Mouse (Mus musculus) hindbrain, embryonic 11.5 days (tissue): ENCODE results near the gene Terf2ip. TPM values are rescaled to one million over a fixed set of nuclear protein-coding genes. Genes with fewer than 3 reads are reported as not detected.

Experiments
- ATAC-seq: fragments of 200-750 bp; cut with Nextera tagmentation; 2 replicates; pipeline ENCODE4 v1.8.0; 2017; ENCODE audit warnings: mild to moderate bottlenecking, moderate TSS enrichment, moderate library complexity; ENCODE audit not compliant: low FRiP score
- DNase-seq: peaks from one replicate; pipeline ENCODE4 v3.0.0-alpha.2; 2015; ENCODE audit warnings: low spot score
- H3K27ac ChIP-seq: fragments of 300-500 bp; sonication (generic); 2 replicates; pipeline ENCODE4 v1.5.1; 2014; ENCODE audit warnings: mild to moderate bottlenecking, low read depth, low read length
- H3K27me3 ChIP-seq: fragments of 300-500 bp; sonication (generic); 2 replicates; pipeline ENCODE4 v1.6.1; 2014; ENCODE audit warnings: mild to moderate bottlenecking, low read length, moderate library complexity, mixed read lengths; ENCODE audit not compliant: control insufficient read depth, insufficient read depth
- H3K36me3 ChIP-seq: fragments of 300-500 bp; sonication (generic); 2 replicates; pipeline ENCODE4 v1.6.1; 2014; ENCODE audit warnings: mild to moderate bottlenecking, low read length, moderate library complexity, mixed read lengths; ENCODE audit not compliant: control insufficient read depth, insufficient read depth
- H3K4me1 ChIP-seq: fragments of 300-500 bp; sonication (generic); replicated peaks from 2 replicates; pipeline ENCODE4 v1.6.1; 2014; ENCODE audit warnings: low read length, mixed read lengths; ENCODE audit not compliant: control insufficient read depth, insufficient read depth
- H3K4me2 ChIP-seq: fragments of 300-500 bp; sonication (generic); replicated peaks from 2 replicates; pipeline ENCODE4 v1.6.1; 2014; ENCODE audit warnings: mild to moderate bottlenecking, low read depth, low read length
- H3K4me3 ChIP-seq: fragments of 300-500 bp; sonication (generic); 2 replicates; pipeline ENCODE4 v1.5.1; 2014; ENCODE audit warnings: low read depth, low read length
- H3K9ac ChIP-seq: fragments of 300-500 bp; sonication (generic); 2 replicates; pipeline ENCODE4 v1.6.1; 2014; ENCODE audit warnings: low read depth, low read length
- H3K9me3 ChIP-seq: fragments of 300-500 bp; sonication (generic); 2 replicates; pipeline ENCODE4 v1.6.1; 2016; ENCODE audit warnings: low read length; ENCODE audit not compliant: control insufficient read depth
- WGBS: fragments of 180-500 bp; shearing (Covaris S2); extraction: QIAGEN DNeasy Blood & Tissue Kit; methylation state at CpG from one replicate; pipeline ENCODE4 v1.1.7; 2014; 5-methylcytosine and 5-hydroxymethylcytosine counted together
- polyA plus RNA-seq: library from polyadenylated mRNA; unstranded; fragments of >200 nt; fragmentation: Nextera tagmentation; extraction: Ambion mirVana; gene quantifications from 2 replicates; pipeline ENCODE4 v1.2.1, GENCODE M21; 2014

Gene Terf2ip
- polyA plus RNA-seq, 1 experiment from 2014 or later, result 31.9 TPM

- no peak for ATAC-seq
- Histone ChIP-seq H3K36me3 (0 out of 2 replicates have a peak, but pooled peaks cover 3% of the 10 kb centered on the region), H3K4me1 (no peaks in the 10 kb centered on the region)
Observed at GRCm38 (mm10) chr8:111968991-111969390, 42.2 kb upstream of the Terf2ip start.

GRCm38 (mm10) chr8:111974138-111974537 is 37.1 kb upstream of the Terf2ip start:
- H3K4me1 ChIP-seq, result no peaks in the 10 kb centered on the region
- H3K9ac ChIP-seq, result no peak overlapping the region
- no peak for ATAC-seq
- no peak overlapping the region for H3K4me2 ChIP-seq
- H3K27ac ChIP-seq, result no peak overlapping the region
- WGBS, result 99% methylated on average over 12 of the region's 12 CpGs
- no peaks in the 10 kb centered on the region for H3K27me3 ChIP-seq
- no peak for DNase-seq
- 0 out of 2 replicates have a peak, but pooled peaks cover 3% of the 10 kb centered on the region for H3K36me3 ChIP-seq
- no peaks in the 10 kb centered on the region for H3K9me3 ChIP-seq
- H3K4me3 ChIP-seq, result no peak overlapping the region

More at GRCm38 (mm10) chr8:111968991-111969390, 42.2 kb upstream of the Terf2ip start:
- 53% methylated on average over 5 of the region's 5 CpGs for WGBS
- H3K9ac ChIP-seq, result no peak overlapping the region
- H3K27me3 ChIP-seq, result no peaks in the 10 kb centered on the region
- H3K4me2 ChIP-seq, result no peak overlapping the region
- H3K9me3 ChIP-seq, result no peaks in the 10 kb centered on the region
- no peak overlapping the region for H3K4me3 ChIP-seq
- H3K27ac ChIP-seq, result no peak overlapping the region
- no peak for DNase-seq

GRCm38 (mm10) chr8:111975706-111976105 is 35.5 kb upstream of the Terf2ip start:
- no peaks in the 10 kb centered on the region for H3K27me3 ChIP-seq
- WGBS, result 98% methylated on average over 2 of the region's 2 CpGs
- no peak for ATAC-seq
- H3K4me1 ChIP-seq, result no peaks in the 10 kb centered on the region
- no peak overlapping the region for H3K9ac ChIP-seq
- no peaks in the 10 kb centered on the region for H3K9me3 ChIP-seq
- no peak overlapping the region for H3K27ac ChIP-seq
- H3K4me3 ChIP-seq, result no peak overlapping the region
- no peak overlapping the region for H3K4me2 ChIP-seq
- 0 out of 2 replicates have a peak, but pooled peaks cover 3% of the 10 kb centered on the region for H3K36me3 ChIP-seq
- no peak for DNase-seq

- Histone ChIP-seq H3K4me2 (no peak overlapping the region), H3K4me1 (no peaks in the 10 kb centered on the region), H3K36me3 (0 out of 2 replicates have a peak, but pooled peaks cover 3% of the 10 kb centered on the region), H3K9me3 (no peaks in the 10 kb centered on the region), H3K27ac (no peak overlapping the region), H3K27me3 (no peaks in the 10 kb centered on the region), H3K9ac (no peak overlapping the region), H3K4me3 (no peak overlapping the region)
- 95% methylated on average over 2 of the region's 2 CpGs for WGBS
- ATAC-seq (no peak), DNase-seq (no peak)
Observed at GRCm38 (mm10) chr8:111976326-111976725, 34.9 kb upstream of the Terf2ip start.

GRCm38 (mm10) chr8:111978147-111978546 is 33.1 kb upstream of the Terf2ip start:
- Histone ChIP-seq H3K4me2 (no peak overlapping the region), H3K27me3 (no peaks in the 10 kb centered on the region), H3K27ac (no peak overlapping the region), H3K9ac (no peak overlapping the region), H3K4me3 (no peak overlapping the region), H3K4me1 (no peaks in the 10 kb centered on the region), H3K9me3 (no peaks in the 10 kb centered on the region), H3K36me3 (0 out of 2 replicates have a peak, but pooled peaks cover 3% of the 10 kb centered on the region)
- WGBS, result 83% methylated on average over 10 of the region's 10 CpGs
- ATAC-seq, result no peak
- no peak for DNase-seq

GRCm38 (mm10) chr8:111982116-111982515 is 29.1 kb upstream of the Terf2ip start:
- no peaks in the 10 kb centered on the region for H3K27me3 ChIP-seq
- 81% methylated on average over 7 of the region's 7 CpGs for WGBS

GRCm38 (mm10) chr8:111984511-111984910 is 26.7 kb upstream of the Terf2ip start:
- 0 out of 2 replicates have a peak, but pooled peaks cover 7% of the 10 kb centered on the region for H3K36me3 ChIP-seq
- DNase-seq, result no peak

More at GRCm38 (mm10) chr8:111982116-111982515, 29.1 kb upstream of the Terf2ip start:
- Histone ChIP-seq H3K9ac (no peak overlapping the region), H3K27ac (no peak overlapping the region), H3K36me3 (0 out of 2 replicates have a peak, but pooled peaks cover 2% of the 10 kb centered on the region), H3K4me1 (no peaks in the 10 kb centered on the region), H3K4me2 (no peak overlapping the region), H3K4me3 (no peak overlapping the region), H3K9me3 (no peaks in the 10 kb centered on the region)
- DNase-seq (no peak), ATAC-seq (no peak)

GRCm38 (mm10) chr8:111989911-111990310 is 21.3 kb upstream of the Terf2ip start:
- no peak overlapping the region for H3K4me2 ChIP-seq
- DNase-seq (peak; percentile 90), ATAC-seq (no peak)
- H3K9me3 ChIP-seq, result no peaks in the 10 kb centered on the region
- H3K36me3 ChIP-seq, result peaks cover 15% of the 10 kb centered on the region; the same call in 1 of the 2 replicates
- H3K9ac ChIP-seq, result no peak overlapping the region
- no peaks in the 10 kb centered on the region for H3K4me1 ChIP-seq
- no peak overlapping the region for H3K4me3 ChIP-seq
- no peaks in the 10 kb centered on the region for H3K27me3 ChIP-seq
- no peak overlapping the region for H3K27ac ChIP-seq
- 22% methylated on average over 7 of the region's 7 CpGs for WGBS

More at GRCm38 (mm10) chr8:111984511-111984910, 26.7 kb upstream of the Terf2ip start:
- no peak overlapping the region for H3K4me2 ChIP-seq
- H3K9ac ChIP-seq, result no peak overlapping the region
- no peak overlapping the region for H3K27ac ChIP-seq
- no peaks in the 10 kb centered on the region for H3K4me1 ChIP-seq
- no peaks in the 10 kb centered on the region for H3K9me3 ChIP-seq
- WGBS, result 85% methylated on average over 10 of the region's 10 CpGs
- no peaks in the 10 kb centered on the region for H3K27me3 ChIP-seq
- no peak for ATAC-seq
- no peak overlapping the region for H3K4me3 ChIP-seq

- H3K9ac ChIP-seq, result peak overlapping the region; percentile 75; the same call in 1 of the 2 replicates
- no peaks in the 10 kb centered on the region for H3K4me1 ChIP-seq
- ATAC-seq, result no peak
- no peaks in the 10 kb centered on the region for H3K27me3 ChIP-seq
- no peak for DNase-seq
- H3K9me3 ChIP-seq, result no peaks in the 10 kb centered on the region
- peak overlapping the region; percentile 78 for H3K4me3 ChIP-seq
- no peak overlapping the region for H3K27ac ChIP-seq
- peaks cover 14% of the 10 kb centered on the region for H3K36me3 ChIP-seq
- 68% methylated on average over 8 of the region's 8 CpGs for WGBS
- H3K4me2 ChIP-seq, result peak overlapping the region; percentile 45
Observed at GRCm38 (mm10) chr8:111991278-111991677, 19.9 kb upstream of the Terf2ip start.
